Mouse (Mus musculus): ENCODE measurements around the gene Rab26. TPM values are rescaled to one million over a fixed set of nuclear protein-coding genes. Genes with fewer than 3 reads are reported as not detected.

The Rab26 gene
- polyA plus RNA-seq, 1 experiment from 2014 or later, result 3.3 TPM

DNA sequence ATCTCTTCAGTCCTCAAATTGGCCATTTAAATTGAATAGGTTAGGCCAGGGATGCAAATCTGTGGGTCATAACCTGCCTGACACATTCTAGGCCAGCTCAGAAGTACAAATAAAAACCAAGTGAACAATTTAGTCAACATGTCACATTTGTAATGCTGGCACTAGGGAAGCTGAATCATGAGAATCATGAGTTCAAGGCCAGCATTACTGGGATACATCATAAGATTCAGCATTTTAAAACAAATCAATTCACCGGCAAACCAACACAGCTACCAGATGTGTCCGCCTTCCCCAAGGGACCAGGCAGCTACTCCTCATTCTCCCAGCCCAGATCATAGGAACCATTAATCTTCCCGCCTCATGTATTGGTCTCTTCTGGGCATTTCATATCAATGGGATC, 50.5 kb downstream of the Rab26 start:
- H3K4me2 ChIP-seq, result no peak overlapping the region
- no peaks in the 10 kb centered on the region for H3K9me3 ChIP-seq
- H3K36me3 ChIP-seq, result no peaks in the 10 kb centered on the region
- H3K27ac ChIP-seq, result no peak overlapping the region
- peaks cover 11% of the 10 kb centered on the region for H3K4me1 ChIP-seq
- no peak for ATAC-seq (ENCODE audit: borderline replicate concordance, extremely low read depth, low FRiP score, low TSS enrichment)
- H3K9ac ChIP-seq, result no peak overlapping the region
- no peak overlapping the region for H3K4me3 ChIP-seq
- 79% methylated on average over 3 of the region's 3 CpGs for WGBS
- peaks cover 13% of the 10 kb centered on the region for H3K27me3 ChIP-seq

- Histone ChIP-seq H3K4me3 (no peak overlapping the region), H3K9me3 (no peaks in the 10 kb centered on the region), H3K27me3 (no peaks in the 10 kb centered on the region), H3K9ac (no peak overlapping the region), H3K4me2 (no peak overlapping the region), H3K27ac (no peak overlapping the region), H3K36me3 (peaks cover 16% of the 10 kb centered on the region), H3K4me1 (peaks cover 17% of the 10 kb centered on the region)
- ATAC-seq (ENCODE audit: borderline replicate concordance, extremely low read depth, low FRiP score, low TSS enrichment), result no peak
- WGBS, result 91% methylated on average over 20 of the region's 20 CpGs
Measured at GRCm38 (mm10) chr17:24481027-24481815, 52.8 kb downstream of the Rab26 start.

DNA sequence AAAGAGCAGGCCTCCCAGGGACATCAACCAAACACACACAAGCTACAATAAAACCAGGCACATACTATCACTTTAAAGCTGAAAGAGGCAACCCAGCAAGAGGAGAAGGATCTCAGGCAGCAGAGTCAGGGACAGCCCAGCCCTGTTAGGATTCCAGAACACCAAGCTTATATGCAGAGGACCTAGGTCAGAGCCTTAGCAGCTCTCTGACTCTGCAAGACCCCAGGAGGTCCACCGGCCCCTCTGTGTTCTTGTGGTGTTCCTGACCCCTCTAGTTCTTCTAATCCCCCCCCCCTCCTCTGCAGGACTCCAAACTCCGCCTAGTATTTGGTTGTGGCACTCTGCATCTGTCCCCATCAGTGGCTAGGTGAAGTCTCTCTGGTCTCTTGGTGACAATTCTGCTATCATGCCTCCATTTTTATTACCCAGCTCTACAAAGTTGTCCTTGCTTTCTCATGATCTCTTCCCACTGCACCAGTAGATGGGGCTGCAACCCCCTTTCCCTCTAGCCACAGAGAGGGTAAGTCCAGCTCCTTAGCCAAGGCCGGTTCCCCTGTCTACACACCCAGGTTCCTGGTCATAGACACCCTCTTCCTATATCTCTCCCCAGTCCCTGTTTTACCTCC, 53.7 kb downstream of the Rab26 start:
- no peaks in the 10 kb centered on the region for H3K9me3 ChIP-seq
- H3K27ac ChIP-seq, result peak overlapping the region; percentile 61
- H3K4me3 ChIP-seq, result no peak overlapping the region
- WGBS, result 36% methylated on average over 3 of the region's 3 CpGs
- no peaks in the 10 kb centered on the region for H3K27me3 ChIP-seq
- no peak for ATAC-seq (ENCODE audit: borderline replicate concordance, extremely low read depth, low FRiP score, low TSS enrichment)
- peaks cover 25% of the 10 kb centered on the region for H3K36me3 ChIP-seq
- H3K4me2 ChIP-seq, result peak overlapping the region; percentile 69
- H3K9ac ChIP-seq, result no peak overlapping the region
- H3K4me1 ChIP-seq, result peaks cover 17% of the 10 kb centered on the region

DNA sequence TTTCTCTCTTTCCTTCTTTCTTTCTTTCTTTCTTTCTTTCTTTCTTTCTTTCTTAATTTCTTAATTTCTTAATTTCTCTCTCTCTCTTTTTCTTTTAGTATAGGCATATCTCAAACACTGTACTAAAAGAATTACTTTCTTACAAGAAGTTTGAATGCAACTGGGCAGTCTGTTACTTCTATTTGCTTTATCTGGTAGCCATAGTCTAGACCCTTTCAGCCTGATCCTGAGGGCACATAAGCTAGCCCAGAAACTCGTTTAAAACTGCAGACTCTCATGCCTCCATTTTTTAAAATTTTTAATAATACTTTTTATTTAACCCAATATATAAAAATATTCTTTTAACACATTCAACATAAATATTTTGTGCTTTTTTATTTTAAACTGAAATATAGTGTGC, 54.6 kb downstream of the Rab26 start:
- 19% methylated on average over 1 of the region's 1 CpGs for WGBS
- Histone ChIP-seq H3K27ac (no peak overlapping the region), H3K4me2 (peak overlapping the region; percentile 69), H3K4me3 (peak overlapping the region; percentile 93), H3K36me3 (peaks cover 33% of the 10 kb centered on the region), H3K9me3 (no peaks in the 10 kb centered on the region), H3K4me1 (peaks cover 17% of the 10 kb centered on the region), H3K9ac (no peak overlapping the region), H3K27me3 (no peaks in the 10 kb centered on the region)
- ATAC-seq (ENCODE audit: borderline replicate concordance, extremely low read depth, low FRiP score, low TSS enrichment), result no peak

GRCm38 (mm10) chr17:24478663-24479380, 55.2 kb downstream of the Rab26 start, which contains the start of gene Mlst8:
Gene Mlst8 (minus strand): TSS chr17:24479078.
- Histone ChIP-seq H3K4me1 (peaks cover 17% of the 10 kb centered on the region), H3K9ac (peak within 1 kb of the TSS; percentile 96), H3K36me3 (peaks cover 36% of the 10 kb centered on the region), H3K9me3 (no peaks in the 10 kb centered on the region), H3K27ac (peak within 1 kb of the TSS; percentile 98), H3K4me2 (peak within 1 kb of the TSS; percentile 69), H3K4me3 (peak within 1 kb of the TSS; percentile 93), H3K27me3 (no peaks in the 10 kb centered on the region)
- WGBS, result under 1% methylated on average over 48 of the region's 48 CpGs
- ATAC-seq (ENCODE audit: borderline replicate concordance, extremely low read depth, low FRiP score, low TSS enrichment), result peak; percentile 92

- WGBS, result 40% methylated on average over 11 of the region's 11 CpGs
- peak overlapping the region; percentile 93 for H3K4me3 ChIP-seq
- no peaks in the 10 kb centered on the region for H3K9me3 ChIP-seq
- H3K4me2 ChIP-seq, result peak overlapping the region; percentile 69
- peaks cover 17% of the 10 kb centered on the region for H3K4me1 ChIP-seq
- H3K27ac ChIP-seq, result no peak overlapping the region
- peak; percentile 27; the same call in 1 of the 2 replicates for ATAC-seq (ENCODE audit: borderline replicate concordance, extremely low read depth, low FRiP score, low TSS enrichment)
- H3K9ac ChIP-seq, result peak overlapping the region; percentile 96
- H3K36me3 ChIP-seq, result peaks cover 36% of the 10 kb centered on the region
- no peaks in the 10 kb centered on the region for H3K27me3 ChIP-seq
Measured at GRCm38 (mm10) chr17:24477985-24478600, 55.9 kb downstream of the Rab26 start.

Other genes with a start within 250 kb of the Rab26 start
- gene Abca17, start 183.1 kb downstream of the Rab26 start, polyA plus RNA-seq (2015; fragmentation: Nextera tagmentation; extraction: Ambion mirVana), result 0.21 and 0.35 TPM in 2 replicates
- 18.2 and 23.1 TPM in 2 replicates for gene Abca3, start 182.3 kb downstream of the Rab26 start, polyA plus RNA-seq (2015; fragmentation: Nextera tagmentation; extraction: Ambion mirVana)
- 258 and 262 TPM in 2 replicates for gene Rnps1, start 119.6 kb downstream of the Rab26 start, polyA plus RNA-seq (2015; fragmentation: Nextera tagmentation; extraction: Ambion mirVana)
- 90.4 and 90.6 TPM in 2 replicates for gene Eci1, start 107.6 kb downstream of the Rab26 start, polyA plus RNA-seq (2015; fragmentation: Nextera tagmentation; extraction: Ambion mirVana)
- gene Dnase1l2, start 91.1 kb downstream of the Rab26 start, polyA plus RNA-seq (2015; fragmentation: Nextera tagmentation; extraction: Ambion mirVana), result 1.9 and 2.0 TPM in 2 replicates
- 26.0 and 35.4 TPM in 2 replicates for gene E4f1, start 63.9 kb downstream of the Rab26 start, polyA plus RNA-seq (2015; fragmentation: Nextera tagmentation; extraction: Ambion mirVana)
- gene Pgp, start 63.8 kb downstream of the Rab26 start, polyA plus RNA-seq (2015; fragmentation: Nextera tagmentation; extraction: Ambion mirVana), result 56.2 and 57.4 TPM in 2 replicates
- gene Bricd5, start 60.3 kb downstream of the Rab26 start, polyA plus RNA-seq (2015; fragmentation: Nextera tagmentation; extraction: Ambion mirVana), result not detected in 2 replicates
- 31.6 and 34.5 TPM in 2 replicates for gene Mlst8, start 55.1 kb downstream of the Rab26 start, polyA plus RNA-seq (2015; fragmentation: Nextera tagmentation; extraction: Ambion mirVana)
- 0.97 and 1.0 TPM in 2 replicates for gene Caskin1, start 45.6 kb downstream of the Rab26 start, polyA plus RNA-seq (2015; fragmentation: Nextera tagmentation; extraction: Ambion mirVana)
- gene Traf7, start 6.3 kb downstream of the Rab26 start, polyA plus RNA-seq (2015; fragmentation: Nextera tagmentation; extraction: Ambion mirVana), result 96.7 and 106 TPM in 2 replicates
- 24.7 and 30.2 TPM in 2 replicates for gene Pkd1, start 15.6 kb upstream of the Rab26 start, polyA plus RNA-seq (2015; fragmentation: Nextera tagmentation; extraction: Ambion mirVana)
- gene Tsc2, start 98.4 kb upstream of the Rab26 start, polyA plus RNA-seq (2015; fragmentation: Nextera tagmentation; extraction: Ambion mirVana), result 48.2 and 53.5 TPM in 2 replicates
- 17.2 and 19.6 TPM in 2 replicates for gene Nthl1, start 98.5 kb upstream of the Rab26 start, polyA plus RNA-seq (2015; fragmentation: Nextera tagmentation; extraction: Ambion mirVana)
- gene Slc9a3r2, start 116.1 kb upstream of the Rab26 start, polyA plus RNA-seq (2015; fragmentation: Nextera tagmentation; extraction: Ambion mirVana), result 87.3 and 92.4 TPM in 2 replicates
- gene Npw, start 124.2 kb upstream of the Rab26 start, polyA plus RNA-seq (2015; fragmentation: Nextera tagmentation; extraction: Ambion mirVana), result 2.1 and 2.3 TPM in 2 replicates
- gene Zfp598, start 135.5 kb upstream of the Rab26 start, polyA plus RNA-seq (2015; fragmentation: Nextera tagmentation; extraction: Ambion mirVana), result 21.2 and 22.2 TPM in 2 replicates
- gene Syngr3, start 155.7 kb upstream of the Rab26 start, polyA plus RNA-seq (2015; fragmentation: Nextera tagmentation; extraction: Ambion mirVana), result 1.0 and 2.0 TPM in 2 replicates
- 47.3 and 47.4 TPM in 2 replicates for gene Gfer, start 161.9 kb upstream of the Rab26 start, polyA plus RNA-seq (2015; fragmentation: Nextera tagmentation; extraction: Ambion mirVana)
- gene Noxo1, start 162.0 kb upstream of the Rab26 start, polyA plus RNA-seq (2015; fragmentation: Nextera tagmentation; extraction: Ambion mirVana), result 3.5 and 5.1 TPM in 2 replicates
- gene Tbl3, start 173.4 kb upstream of the Rab26 start, polyA plus RNA-seq (2015; fragmentation: Nextera tagmentation; extraction: Ambion mirVana), result 81.2 and 85.2 TPM in 2 replicates
- 0.18 and 0.21 TPM in 2 replicates for gene Rnf151, start 183.9 kb upstream of the Rab26 start, polyA plus RNA-seq (2015; fragmentation: Nextera tagmentation; extraction: Ambion mirVana)
- 1,576 and 1,662 TPM in 2 replicates for gene Rps2, start 183.9 kb upstream of the Rab26 start, polyA plus RNA-seq (2015; fragmentation: Nextera tagmentation; extraction: Ambion mirVana)
- gene Ndufb10, start 190.3 kb upstream of the Rab26 start, polyA plus RNA-seq (2015; fragmentation: Nextera tagmentation; extraction: Ambion mirVana), result 186 and 193 TPM in 2 replicates
- gene Rpl3l, start 193.6 kb upstream of the Rab26 start, polyA plus RNA-seq (2015; fragmentation: Nextera tagmentation; extraction: Ambion mirVana), result 0.18 TPM in 1 of 2 replicates, not detected in the other
- gene Msrb1, start 202.4 kb upstream of the Rab26 start, polyA plus RNA-seq (2015; fragmentation: Nextera tagmentation; extraction: Ambion mirVana), result 30.7 and 36.7 TPM in 2 replicates
- 2.5 and 3.4 TPM in 2 replicates for gene Hs3st6, start 218.8 kb upstream of the Rab26 start, polyA plus RNA-seq (2015; fragmentation: Nextera tagmentation; extraction: Ambion mirVana)